Mouse (Mus musculus): ENCODE data around the gene Zfp775. TPM values are rescaled to one million over a fixed set of nuclear protein-coding genes. Genes with fewer than 3 reads are reported as not detected.
"Not testable (repeated sequence)": the region's sequence is repeated elsewhere in the genome, so short reads cannot be mapped to it uniquely, and the experiment has no call there.

Zfp775 gene
- polyA plus RNA-seq, 1 experiment = 7.4 TPM

DNA sequence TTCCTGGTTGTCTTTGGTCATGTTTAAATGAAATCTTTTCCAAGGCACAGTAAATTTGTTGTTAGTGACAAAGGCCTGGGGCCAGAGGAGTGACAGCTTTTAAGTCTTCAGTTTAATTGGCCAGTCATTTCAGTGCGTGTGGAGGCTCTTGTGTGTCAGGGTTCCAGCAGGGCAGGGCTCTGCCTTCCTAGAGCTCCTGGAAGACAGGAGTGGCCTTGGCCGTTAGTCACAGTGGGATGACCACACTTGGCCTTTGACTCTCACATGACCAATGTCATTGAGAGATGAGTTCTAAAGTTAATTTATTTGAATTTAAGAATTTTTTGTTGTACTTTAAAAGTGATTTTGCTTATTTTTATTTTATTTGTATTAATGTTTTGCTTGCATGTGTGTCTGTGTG, 6.3 kb downstream of the Zfp775 start:
- DNase-seq = no peak
- Histone ChIP-seq H3K27ac (ENCODE audit: insufficient read depth, low read length) (no peak overlapping the region), H3K4me1 (ENCODE audit: control insufficient read depth, insufficient read depth, low read length) (peaks cover 23% of the 10 kb centered on the region), H3K27me3 (ENCODE audit: control insufficient read depth, insufficient read depth, low read length) (no peaks in the 10 kb centered on the region), H3K4me3 (replicated peaks; ENCODE audit: insufficient read depth, low read depth, low read length) (no peak overlapping the region)
- TF ChIP-seq CTCF (IDR thresholded peaks at IDR 0.05; ENCODE audit: borderline replicate concordance, insufficient read depth, low read depth, low read length) (no peak), POLR2A (IDR thresholded peaks at IDR 0.05; ENCODE audit: borderline replicate concordance, insufficient read depth, low read length) (no peak)
- WGBS = 71% methylated on average over 2 of the region's 2 CpGs

DNA sequence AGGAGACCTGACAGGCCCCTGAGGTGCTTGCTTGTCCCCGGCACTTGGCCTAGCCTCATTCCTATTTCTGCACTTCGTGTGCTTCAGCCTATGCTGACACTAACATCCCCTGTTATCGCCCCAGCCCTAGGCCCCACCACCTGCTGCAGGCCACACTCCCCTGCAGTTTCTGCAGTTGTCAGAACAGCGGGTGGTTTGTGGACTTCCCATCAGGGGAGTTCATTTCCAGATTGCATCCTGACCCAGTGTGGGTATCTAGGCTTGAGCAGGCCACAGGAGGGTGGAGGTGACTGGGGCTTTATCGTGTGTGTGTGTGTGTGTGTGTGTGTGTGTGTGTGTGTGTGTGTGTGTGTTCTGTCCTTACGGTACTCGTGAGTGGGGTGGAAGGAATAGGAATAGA, 7.6 kb downstream of the Zfp775 start:
- WGBS = 13% methylated on average over 7 of the region's 7 CpGs
- Histone ChIP-seq H3K4me3 (replicated peaks; ENCODE audit: insufficient read depth, low read depth, low read length) (no peak overlapping the region), H3K4me1 (ENCODE audit: control insufficient read depth, insufficient read depth, low read length) (peaks cover 23% of the 10 kb centered on the region), H3K27ac (ENCODE audit: insufficient read depth, low read length) (0 out of 2 replicates have a peak overlapping the region, but pooled peaks have one; percentile 33), H3K27me3 (ENCODE audit: control insufficient read depth, insufficient read depth, low read length) (no peaks in the 10 kb centered on the region)
- peak; percentile 38 to 51 for DNase-seq
- no peak for TF ChIP-seq POLR2A (IDR thresholded peaks at IDR 0.05; ENCODE audit: borderline replicate concordance, insufficient read depth, low read length)
- no peak for TF ChIP-seq CTCF (IDR thresholded peaks at IDR 0.05; ENCODE audit: borderline replicate concordance, insufficient read depth, low read depth, low read length)

GRCm38 (mm10) chr6:48610657-48611056, 8.8 kb downstream of the Zfp775 start:
- Histone ChIP-seq H3K27me3 (ENCODE audit: control insufficient read depth, insufficient read depth, low read length) (no peaks in the 10 kb centered on the region), H3K4me1 (ENCODE audit: control insufficient read depth, insufficient read depth, low read length) (peaks cover 23% of the 10 kb centered on the region), H3K4me3 (replicated peaks; ENCODE audit: insufficient read depth, low read depth, low read length) (no peak overlapping the region), H3K27ac (ENCODE audit: insufficient read depth, low read length) (no peak overlapping the region)
- TF ChIP-seq CTCF (IDR thresholded peaks at IDR 0.05; ENCODE audit: borderline replicate concordance, insufficient read depth, low read depth, low read length) (no peak), POLR2A (IDR thresholded peaks at IDR 0.05; ENCODE audit: borderline replicate concordance, insufficient read depth, low read length) (no peak)
- 32% methylated on average over 3 of the region's 3 CpGs for WGBS
- DNase-seq = no peak

GRCm38 (mm10) chr6:48613464-48613863, 11.6 kb downstream of the Zfp775 start:
- Histone ChIP-seq H3K27ac (ENCODE audit: insufficient read depth, low read length) (no peak overlapping the region), H3K4me3 (replicated peaks; ENCODE audit: insufficient read depth, low read depth, low read length) (no peak overlapping the region), H3K4me1 (ENCODE audit: control insufficient read depth, insufficient read depth, low read length) (peaks cover 23% of the 10 kb centered on the region), H3K27me3 (ENCODE audit: control insufficient read depth, insufficient read depth, low read length) (no peaks in the 10 kb centered on the region)
- WGBS = 92% methylated on average over 4 of the region's 4 CpGs
- DNase-seq = no peak
- TF ChIP-seq POLR2A (IDR thresholded peaks at IDR 0.05; ENCODE audit: borderline replicate concordance, insufficient read depth, low read length) (no peak), CTCF (IDR thresholded peaks at IDR 0.05; ENCODE audit: borderline replicate concordance, insufficient read depth, low read depth, low read length) (no peak)

- TF ChIP-seq CTCF (IDR thresholded peaks at IDR 0.05; ENCODE audit: borderline replicate concordance, insufficient read depth, low read depth, low read length) = no peak
- TF ChIP-seq POLR2A (IDR thresholded peaks at IDR 0.05; ENCODE audit: borderline replicate concordance, insufficient read depth, low read length) = no peak
- Histone ChIP-seq H3K27me3 (ENCODE audit: control insufficient read depth, insufficient read depth, low read length) (no peaks in the 10 kb centered on the region), H3K27ac (ENCODE audit: insufficient read depth, low read length) (no peak overlapping the region), H3K4me3 (replicated peaks; ENCODE audit: insufficient read depth, low read depth, low read length) (no peak overlapping the region), H3K4me1 (ENCODE audit: control insufficient read depth, insufficient read depth, low read length) (peaks cover 11% of the 10 kb centered on the region)
- no peak for DNase-seq
- 93% methylated on average over 5 of the region's 5 CpGs for WGBS
Measured at GRCm38 (mm10) chr6:48614756-48615155, 12.9 kb downstream of the Zfp775 start.

GRCm38 (mm10) chr6:48620031-48620430, 18.2 kb downstream of the Zfp775 start:
- no peak for DNase-seq
- no peak for TF ChIP-seq CTCF (IDR thresholded peaks at IDR 0.05; ENCODE audit: borderline replicate concordance, insufficient read depth, low read depth, low read length)
- no peak for TF ChIP-seq POLR2A (IDR thresholded peaks at IDR 0.05; ENCODE audit: borderline replicate concordance, insufficient read depth, low read length)
- 96% methylated on average over 30 of the region's 30 CpGs for WGBS

DNA sequence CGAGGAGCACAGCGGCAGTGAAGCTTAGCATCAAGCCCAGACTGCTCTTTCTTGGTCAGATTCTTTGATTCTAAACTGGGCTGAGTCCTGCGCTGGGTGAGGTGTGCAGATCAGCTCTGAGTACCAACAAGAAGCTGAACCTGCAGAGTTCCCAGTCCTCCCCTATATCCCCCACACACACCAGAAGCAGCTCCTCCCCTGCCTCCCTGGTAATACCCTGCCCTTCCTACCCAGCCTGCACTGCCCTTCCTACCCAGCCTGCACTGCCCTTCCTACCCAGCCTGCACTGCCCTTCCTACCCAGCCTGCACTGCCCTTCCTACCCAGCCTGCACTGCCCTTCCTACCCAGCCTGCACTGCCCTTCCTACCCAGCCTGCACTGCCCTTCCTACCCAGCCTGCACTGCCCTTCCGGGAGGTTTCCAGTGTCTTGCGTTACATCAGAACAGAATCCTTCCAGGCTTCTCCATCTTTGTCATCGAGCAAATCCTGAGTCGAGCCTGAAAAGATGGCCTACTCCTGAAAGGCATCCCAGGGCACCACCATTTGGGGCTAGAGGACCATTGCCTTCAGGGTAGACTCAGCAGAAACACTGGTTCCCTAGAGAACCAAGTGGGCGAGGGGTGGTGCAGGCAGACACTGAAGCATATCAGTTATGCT, 20.5 kb downstream of the Zfp775 start:
- H3K27me3 ChIP-seq (ENCODE audit: control insufficient read depth, insufficient read depth, low read length); DNase-seq; H3K27ac ChIP-seq (ENCODE audit: insufficient read depth, low read length); H3K4me1 ChIP-seq (ENCODE audit: control insufficient read depth, insufficient read depth, low read length): not testable (repeated sequence)
- peak overlapping the region; percentile 14 for H3K4me3 ChIP-seq (replicated peaks; ENCODE audit: insufficient read depth, low read depth, low read length)
- WGBS = 87% methylated on average over 8 of the region's 8 CpGs

More at GRCm38 (mm10) chr6:48620031-48620430, 18.2 kb downstream of the Zfp775 start:
- H3K4me3 ChIP-seq (replicated peaks; ENCODE audit: insufficient read depth, low read depth, low read length) = no peak overlapping the region
- H3K27ac ChIP-seq (ENCODE audit: insufficient read depth, low read length) = no peak overlapping the region
- H3K27me3 ChIP-seq (ENCODE audit: control insufficient read depth, insufficient read depth, low read length) = no peaks in the 10 kb centered on the region
- H3K4me1 ChIP-seq (ENCODE audit: control insufficient read depth, insufficient read depth, low read length) = no peaks in the 10 kb centered on the region

DNA sequence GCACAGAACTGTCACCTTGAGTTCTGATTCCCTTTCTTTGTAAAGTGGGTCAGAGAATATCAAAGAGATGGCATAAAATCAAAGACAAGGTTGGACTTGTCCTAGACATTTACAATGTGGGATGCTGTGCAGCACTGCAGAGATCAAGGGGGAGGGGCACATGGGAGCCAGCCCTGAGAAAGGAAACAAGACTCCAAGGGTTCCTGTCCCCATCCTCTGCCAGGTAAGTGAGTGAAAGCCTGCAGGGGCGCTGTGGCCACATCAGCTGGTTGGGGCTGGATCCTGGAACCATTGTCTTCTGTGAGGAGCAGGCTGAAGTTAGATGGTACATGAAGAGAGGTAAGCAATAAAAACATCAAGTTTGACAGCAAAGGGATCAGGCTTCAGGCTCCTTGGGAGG, 21.6 kb downstream of the Zfp775 start:
- H3K4me3 ChIP-seq (replicated peaks; ENCODE audit: insufficient read depth, low read depth, low read length) = no peak overlapping the region
- H3K27me3 ChIP-seq (ENCODE audit: control insufficient read depth, insufficient read depth, low read length) = no peaks in the 10 kb centered on the region
- no peak for DNase-seq
- no peak overlapping the region for H3K27ac ChIP-seq (ENCODE audit: insufficient read depth, low read length)
- WGBS = 54% methylated on average over 1 of the region's 1 CpGs
- TF ChIP-seq POLR2A (IDR thresholded peaks at IDR 0.05; ENCODE audit: borderline replicate concordance, insufficient read depth, low read length) (no peak), CTCF (IDR thresholded peaks at IDR 0.05; ENCODE audit: borderline replicate concordance, insufficient read depth, low read depth, low read length) (no peak)
- peaks cover 9% of the 10 kb centered on the region; the same call in 1 of the 2 replicates for H3K4me1 ChIP-seq (ENCODE audit: control insufficient read depth, insufficient read depth, low read length)

Data from cerebellum, adult 2 months (tissue).